Mouse (Mus musculus) CD4-positive helper T cell, adult 2 months (primary cell): ENCODE data around the gene Ghrhr.

ENCODE experiments used
- DNase-seq: peaks from one replicate; pipeline ENCODE4 v3.0.0-alpha.2; 2012; ENCODE audit warnings: low read depth, missing footprints, low spot score

Gene Ghrhr

GRCm38 (mm10) chr6:55353711-55354445 is 22.2 kb upstream of the Ghrhr start:
- DNase-seq, result no peak

GRCm38 (mm10) chr6:55354456-55355117 is 21.5 kb upstream of the Ghrhr start:
- DNase-seq, result no peak

DNA sequence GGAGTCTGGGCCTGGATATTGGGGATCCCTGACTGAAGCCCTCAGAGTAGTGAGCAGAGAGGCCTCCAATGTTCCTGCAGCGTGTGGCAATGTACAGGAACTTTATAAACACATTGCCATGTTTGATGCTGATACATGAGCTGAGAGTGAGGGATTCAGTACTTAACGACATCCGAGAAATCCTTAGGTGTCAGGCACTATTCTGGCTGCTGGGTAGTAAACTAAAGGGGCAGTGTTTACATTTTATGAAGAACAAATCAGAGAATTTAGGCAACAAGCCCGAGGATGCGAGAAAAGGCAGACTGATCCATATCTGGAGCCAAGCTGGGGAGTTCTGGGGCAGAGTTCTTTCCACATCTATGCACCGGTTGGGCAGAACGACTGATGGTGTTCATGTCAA is 20.5 kb upstream of the Ghrhr start:
- no peak for DNase-seq

DNA sequence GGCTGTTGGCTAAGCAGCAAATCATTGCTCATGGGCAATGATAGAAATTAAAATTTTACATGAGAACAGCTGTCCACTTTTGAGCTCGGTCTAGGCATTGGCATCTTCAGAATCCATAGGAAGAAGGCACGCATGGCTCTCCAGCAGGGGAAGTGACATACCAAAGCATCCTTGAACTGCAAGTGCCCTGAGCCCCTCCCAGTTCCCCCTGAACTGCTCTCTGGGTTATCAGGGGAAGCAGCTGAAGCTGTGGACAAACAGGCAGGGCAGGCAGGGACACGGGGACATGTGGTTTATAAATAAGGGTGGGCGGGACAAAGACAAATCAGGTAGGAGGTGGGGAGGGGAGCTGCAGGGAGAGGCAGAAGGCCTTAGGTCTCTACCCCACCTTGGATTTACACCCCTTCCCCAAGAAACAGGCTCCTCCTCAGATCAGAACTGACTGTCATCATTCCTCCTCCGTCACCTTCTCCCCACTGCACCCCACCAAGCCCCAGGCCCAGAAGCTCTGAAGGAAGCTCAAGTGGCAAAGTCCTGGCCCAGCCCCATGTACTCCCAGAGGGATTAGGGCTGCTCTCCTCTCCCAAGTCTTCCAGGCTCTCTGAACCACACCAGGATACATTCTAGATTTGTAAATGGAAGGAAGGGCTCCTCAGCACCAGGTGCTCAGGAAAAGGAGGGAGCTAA is 19.9 kb upstream of the Ghrhr start:
- DNase-seq, result no peak

GRCm38 (mm10) chr6:55356976-55357635 is 19.0 kb upstream of the Ghrhr start:
- DNase-seq, result no peak

DNA sequence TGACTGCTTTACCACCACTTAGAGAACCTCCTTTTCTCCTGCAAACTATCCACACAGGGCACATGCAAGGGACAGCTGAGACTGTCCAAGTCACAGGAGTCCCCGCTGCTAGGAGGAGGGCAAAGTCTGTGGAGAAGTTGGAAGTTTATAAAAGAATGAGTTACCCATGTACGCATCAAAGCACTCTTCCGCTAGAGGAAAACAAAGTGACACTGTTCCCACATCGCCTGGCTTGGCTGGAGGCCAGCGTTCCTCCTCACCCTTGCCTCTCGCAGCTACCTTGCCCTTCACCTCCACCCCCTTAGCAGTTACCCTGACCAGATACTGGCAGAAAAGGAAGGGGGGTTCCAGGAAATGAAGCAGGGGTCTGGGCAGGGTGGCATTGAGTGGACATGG is 18.5 kb upstream of the Ghrhr start:
- DNase-seq, result no peak

- DNase-seq, result no peak
These were observed 17.4 kb upstream of the Ghrhr start for GRCm38 (mm10) chr6:55358731-55359143.

GRCm38 (mm10) chr6:55362663-55363062 is 13.4 kb upstream of the Ghrhr start:
- no peak for DNase-seq

DNA sequence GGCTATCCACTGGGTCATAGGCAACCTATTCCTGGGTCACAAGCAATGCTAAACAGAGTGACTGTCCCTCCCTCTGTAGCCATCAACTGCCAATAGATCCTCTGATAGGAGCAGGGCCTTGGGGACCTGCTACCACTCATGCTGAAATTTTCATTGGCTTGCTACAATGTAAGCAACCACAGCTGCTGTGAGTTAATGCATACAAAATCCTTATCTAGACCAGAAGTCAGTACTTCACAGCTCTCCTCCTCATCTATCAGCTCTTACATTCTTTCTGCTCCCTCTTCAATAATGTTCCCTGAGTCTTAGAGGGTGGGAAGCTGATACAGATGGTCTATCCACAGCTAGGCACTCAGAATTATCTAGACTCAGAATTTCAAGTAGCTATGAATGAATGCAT is 9.0 kb upstream of the Ghrhr start:
- no peak for DNase-seq

GRCm38 (mm10) chr6:55370831-55371230 is 5.3 kb upstream of the Ghrhr start:
- no peak for DNase-seq

DNA sequence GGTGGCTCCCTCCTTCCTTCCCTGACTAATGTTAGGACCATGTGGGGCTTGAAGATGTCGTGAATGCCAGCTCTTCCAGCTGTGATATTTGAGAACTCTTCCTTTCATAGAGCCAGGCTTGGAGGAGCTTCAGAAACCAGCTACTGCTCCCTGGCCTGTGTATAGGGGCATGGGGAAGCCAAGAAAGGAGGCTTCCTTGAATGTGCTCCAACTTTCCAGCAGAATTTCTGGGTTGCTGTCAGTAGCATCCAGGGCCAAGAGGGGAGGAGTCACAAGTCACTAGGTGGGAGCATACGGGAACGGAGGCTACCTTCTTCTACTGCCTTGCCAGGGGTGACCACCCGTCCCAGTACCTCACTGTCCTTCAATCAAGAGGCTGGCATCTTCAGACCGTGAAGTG is 416 bp downstream of the Ghrhr start:
- no peak for DNase-seq

- no peak for DNase-seq
These were observed 1.4 kb downstream of the Ghrhr start for GRCm38 (mm10) chr6:55377461-55377860.

- DNase-seq, result no peak
These were observed 3.7 kb downstream of the Ghrhr start for GRCm38 (mm10) chr6:55379641-55380335.

DNA sequence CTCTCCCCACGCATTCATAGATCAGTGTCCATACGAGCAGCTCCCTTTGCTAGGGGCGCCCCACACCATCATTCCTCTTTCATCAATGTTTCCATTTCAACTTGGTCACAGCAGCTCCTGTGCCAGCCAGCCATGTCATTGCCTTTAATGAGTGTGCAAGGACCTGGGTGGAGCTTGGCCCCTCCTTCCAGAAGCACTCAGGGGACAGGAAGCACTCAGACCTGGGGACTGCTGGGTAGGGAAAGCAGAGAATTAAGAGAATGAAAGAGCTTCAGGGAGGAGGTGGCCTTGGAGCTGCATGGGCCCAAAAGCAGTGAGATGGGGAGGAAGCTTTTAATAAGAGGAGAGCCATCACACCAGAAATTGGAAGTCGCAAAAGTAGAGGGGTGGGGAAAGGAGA is 5.9 kb downstream of the Ghrhr start:
- no peak for DNase-seq

GRCm38 (mm10) chr6:55383897-55384296 is 7.8 kb downstream of the Ghrhr start:
- no peak for DNase-seq

- no peak for DNase-seq
These were observed 8.4 kb downstream of the Ghrhr start for GRCm38 (mm10) chr6:55384356-55384951.

DNA sequence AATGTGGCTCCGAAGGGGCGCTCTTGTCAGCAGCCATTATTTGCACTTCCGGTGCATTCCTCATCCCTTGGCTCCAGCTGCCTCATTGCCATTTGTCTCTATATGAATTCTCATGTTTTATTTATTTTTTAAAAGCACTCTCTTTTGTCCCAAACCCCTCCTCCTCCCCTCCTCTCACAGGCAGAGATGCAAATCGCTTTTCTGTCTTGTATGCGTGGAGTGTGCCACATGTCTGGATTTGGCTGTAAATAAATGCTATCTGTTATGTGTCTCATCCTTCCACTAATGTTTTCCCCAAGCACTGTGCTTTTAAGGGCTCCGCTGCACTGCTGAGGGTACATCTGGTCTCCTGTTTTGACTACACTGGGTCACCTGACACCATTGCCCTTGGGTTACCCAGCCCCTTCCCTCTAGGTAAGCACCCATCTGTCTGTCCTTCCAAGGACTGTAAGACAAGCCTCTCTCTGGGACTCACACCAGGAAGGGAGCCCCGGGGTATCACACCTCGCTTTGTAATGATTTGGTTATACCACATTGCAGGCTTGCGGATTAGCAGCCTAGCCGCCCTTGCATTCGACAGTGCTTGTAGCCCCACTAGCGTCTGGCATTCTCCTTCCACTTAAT is 12.6 kb downstream of the Ghrhr start:
- no peak for DNase-seq

GRCm38 (mm10) chr6:55389321-55389720 is 13.2 kb downstream of the Ghrhr start:
- no peak for DNase-seq

- no peak for DNase-seq
These were observed 15.7 kb downstream of the Ghrhr start for GRCm38 (mm10) chr6:55391814-55392213.

GRCm38 (mm10) chr6:55392453-55392852 is 16.4 kb downstream of the Ghrhr start:
- no peak for DNase-seq

- DNase-seq, result no peak
These were observed 18.8 kb downstream of the Ghrhr start for GRCm38 (mm10) chr6:55394854-55395253.
